In the genomic region with DNA sequence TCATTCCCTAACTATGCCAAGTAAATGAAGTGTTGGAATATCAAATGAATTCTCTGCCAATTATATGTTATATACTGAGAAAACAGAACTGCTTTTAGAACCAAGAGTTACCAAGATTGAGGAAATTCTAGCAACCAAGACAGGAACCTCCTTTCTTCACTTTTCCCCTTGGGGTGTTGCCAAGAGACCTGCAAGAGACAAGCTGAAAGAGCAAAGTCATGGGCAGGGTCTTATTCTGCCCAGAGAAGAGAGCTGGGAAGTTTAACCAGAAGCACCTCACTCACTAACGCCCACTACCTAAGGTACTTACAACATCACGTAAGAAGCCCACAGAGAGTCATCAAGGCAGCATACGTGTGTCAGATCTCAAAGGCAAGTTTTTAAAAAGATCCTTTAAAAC, we compare ENCODE assay signal across 24 mouse cellular contexts.
A peak's percentile ranks its signal among the peaks of the same experiment; 100 is the strongest.
DNase-seq lines count a peak whose midpoint lies in the region; ATAC-seq and TF ChIP-seq lines count a peak whose summit lies in the region.
"Had no signal": no experiment of that assay in that cellular context is flagged by ENCODE, and none has a peak within 500 bp of the region (broad histone marks: within the 10 kb centered on the region; RNA-seq: fewer than 3 reads in every experiment).

No protein-coding gene starts in this region.

- DNase-seq in layer of hippocampus, adult 2 months (ENCODE audit: low spot score in 2 of 2), result peak in 1 of 2 experiments; percentile 3
- no peak for DNase-seq in layer of hippocampus, postnatal 10 days (ENCODE audit: low spot score in 2 of 2)
- DNase-seq in lung, postnatal 0 days (ENCODE audit: low spot score), result peak; percentile 30
- no peak for DNase-seq in lung, postnatal 25 days (ENCODE audit: low spot score)
- DNase-seq in adrenal gland, adult 2 months, result no peak
- DNase-seq in gastrocnemius, postnatal 36 days, result no peak
- DNase-seq: adrenal gland, adult 8-10 months; cerebellum, adult 11-12 months; cerebellum, postnatal 25 days; gastrocnemius, postnatal 25 days; kidney, adult 18-20 months; kidney, postnatal 10 days; midbrain, embryonic 14.5 days; spleen, adult 18-20 months; thymus, postnatal 36 days had no signal

- H3K36me3 ChIP-seq in lung, postnatal 0 days (ENCODE audit: insufficient read depth, low read length), result no peaks in the 10 kb centered on the region
- H3K36me3 ChIP-seq: embryonic facial prominence, embryonic 10.5 days; forebrain, embryonic 12.5 days; hindbrain, embryonic 12.5 days; limb, embryonic 13.5 days; neural tube, embryonic 13.5 days had no signal

- no peaks in the 10 kb centered on the region for H3K27me3 ChIP-seq in lung, postnatal 0 days (replicated peaks; ENCODE audit: insufficient read depth, low read length)
- H3K27me3 ChIP-seq: forebrain, embryonic 12.5 days; hindbrain, embryonic 12.5 days; limb, embryonic 13.5 days; megakaryocyte, embryonic 14.5 days; neural tube, embryonic 13.5 days had no signal

- TF ChIP-seq EP300 in lung, postnatal 0 days (IDR thresholded peaks at IDR 0.05), result no peak

- H3K27ac ChIP-seq in layer of hippocampus, adult 2 months, result 0 out of 2 replicates have a peak overlapping the region, but pooled peaks have one; percentile 33
- no peak overlapping the region for H3K27ac ChIP-seq in lung, postnatal 0 days (ENCODE audit: low read length)
- H3K27ac ChIP-seq: embryonic facial prominence, embryonic 10.5 days; forebrain, embryonic 12.5 days; hindbrain, embryonic 12.5 days; limb, embryonic 13.5 days; neural tube, embryonic 13.5 days had no signal

- H3K4me2 ChIP-seq in lung, postnatal 0 days (replicated peaks; ENCODE audit: low read depth, low read length), result no peak overlapping the region
- H3K4me2 ChIP-seq: forebrain, embryonic 12.5 days; heart, embryonic 11.5 days; hindbrain, embryonic 12.5 days; limb, embryonic 13.5 days; neural tube, embryonic 13.5 days had no signal

- no peak for TF ChIP-seq CTCF in layer of hippocampus, adult 2 months (conservative IDR thresholded peaks at IDR 0.05)
- TF ChIP-seq CTCF in lung, postnatal 0 days (IDR thresholded peaks at IDR 0.05), result no peak

- H3K4me3 ChIP-seq in layer of hippocampus, adult 2 months, result no peak overlapping the region
- no peak overlapping the region for H3K4me3 ChIP-seq in lung, postnatal 0 days (ENCODE audit: low read depth, low read length)
- H3K4me3 ChIP-seq: embryonic facial prominence, embryonic 10.5 days; forebrain, embryonic 12.5 days; hindbrain, embryonic 12.5 days; limb, embryonic 13.5 days; megakaryocyte, embryonic 14.5 days; neural tube, embryonic 13.5 days had no signal

- 85% methylated on average over 3 of the region's 3 CpGs for WGBS in lung, postnatal 0 days

- no peak overlapping the region for H3K9ac ChIP-seq in lung, postnatal 0 days (replicated peaks; ENCODE audit: low read depth)
- H3K9ac ChIP-seq: forebrain, embryonic 12.5 days; hindbrain, embryonic 12.5 days; limb, embryonic 13.5 days; neural tube, embryonic 13.5 days had no signal

- H3K9me3 ChIP-seq in lung, postnatal 0 days (ENCODE audit: low read length), result no peaks in the 10 kb centered on the region
- H3K9me3 ChIP-seq: embryonic facial prominence, embryonic 10.5 days; forebrain, embryonic 12.5 days; hindbrain, embryonic 12.5 days; limb, embryonic 13.5 days; megakaryocyte, embryonic 14.5 days; neural tube, embryonic 13.5 days had no signal

- no peaks in the 10 kb centered on the region for H3K4me1 ChIP-seq in lung, postnatal 0 days (ENCODE audit: insufficient read depth, low read depth, low read length)
- H3K4me1 ChIP-seq: embryonic facial prominence, embryonic 10.5 days; forebrain, embryonic 12.5 days; hindbrain, embryonic 12.5 days; limb, embryonic 13.5 days; megakaryocyte, embryonic 14.5 days had no signal

- intact Hi-C loops in gastrocnemius, postnatal 36 days (cut with DNase I), result no loop called here

- no peak for ATAC-seq in lung, postnatal 0 days
- ATAC-seq in hematopoietic stem cell, adult 5-6 weeks (replicated peaks in 1 of 2; ENCODE audit: insufficient read depth in 1 of 2, low FRiP score in 2 of 2, low TSS enrichment in 1 of 2, low read depth in 1 of 2, poor library complexity in 2 of 2, severe bottlenecking in 2 of 2), result peak; percentile 38 to 77; a peak in 2 of 4 replicates
- ATAC-seq in frontal cortex, adult (ENCODE audit: low TSS enrichment), result no peak

Comparison
In these comparisons a context has a peak if more than half of its experiments do, and no peak if none do; other contexts are left out.
1. ATAC-seq: peak in hematopoietic stem cell, adult 5-6 weeks (2 of 2); none in lung, postnatal 0 days (single experiment) and frontal cortex, adult (single experiment).